Mouse (Mus musculus): ENCODE measurements around the gene Rab13. TPM values are rescaled to one million over a fixed set of nuclear protein-coding genes. Genes with fewer than 3 reads are reported as not detected.

The Rab13 gene
- polyA plus RNA-seq (2015; fragmentation: Nextera tagmentation; extraction: Ambion mirVana): 3.7 and 4.7 TPM in 2 replicates

DNA sequence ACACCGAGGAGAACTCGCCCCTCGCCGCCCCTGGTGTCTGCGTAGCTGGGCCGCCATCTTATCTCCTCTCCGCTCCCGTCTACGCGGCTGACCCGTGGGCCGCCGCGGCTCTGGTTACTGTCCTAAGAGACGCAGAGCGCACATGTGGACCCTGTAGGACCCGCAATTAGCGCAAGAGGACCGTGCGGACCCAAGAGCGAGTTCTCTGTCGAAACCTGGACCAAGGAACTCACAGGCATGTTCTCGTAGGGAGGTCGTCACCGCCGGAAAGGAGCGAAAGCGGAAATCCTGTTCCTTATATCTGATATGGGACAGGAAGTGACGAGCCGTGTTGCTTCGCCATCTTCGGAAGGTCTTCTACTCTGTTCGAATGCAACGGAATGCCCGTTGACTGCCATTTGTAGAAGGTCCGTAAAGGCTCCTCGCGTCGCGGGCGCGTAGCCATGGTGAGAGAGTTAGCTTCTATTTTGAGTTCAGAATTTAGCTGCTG is at the start of gene Rab13, which contains the start of gene Rps27:
Gene Rab13 (plus strand): TSS at position 319 of the 490 bp plus-strand sequence.
Gene Rps27 (minus strand): TSS at position 275 of the 490 bp plus-strand sequence.
- Histone ChIP-seq H3K4me1 (replicated peaks) (peaks cover 33% of the 10 kb centered on the region), H3K27ac (replicated peaks) (peak within 1 kb of the TSS; percentile 89), H3K9ac (peak within 1 kb of the TSS; percentile 72), H3K36me3 (replicated peaks) (peaks cover 42% of the 10 kb centered on the region), H3K4me3 (replicated peaks) (peak within 1 kb of the TSS; percentile 70), H3K9me3 (replicated peaks) (no peaks in the 10 kb centered on the region), H3K27me3 (no peaks in the 10 kb centered on the region; the same call in 1 of the 2 replicates), H3K4me2 (peak within 1 kb of the TSS; percentile 87)
- under 1% methylated on average over 42 of the region's 42 CpGs for whole genome bisulfite sequencing (ENCODE audit: insufficient replicate concordance)
- ATAC-seq (ENCODE audit: insufficient read depth): peak; percentile 93

DNA sequence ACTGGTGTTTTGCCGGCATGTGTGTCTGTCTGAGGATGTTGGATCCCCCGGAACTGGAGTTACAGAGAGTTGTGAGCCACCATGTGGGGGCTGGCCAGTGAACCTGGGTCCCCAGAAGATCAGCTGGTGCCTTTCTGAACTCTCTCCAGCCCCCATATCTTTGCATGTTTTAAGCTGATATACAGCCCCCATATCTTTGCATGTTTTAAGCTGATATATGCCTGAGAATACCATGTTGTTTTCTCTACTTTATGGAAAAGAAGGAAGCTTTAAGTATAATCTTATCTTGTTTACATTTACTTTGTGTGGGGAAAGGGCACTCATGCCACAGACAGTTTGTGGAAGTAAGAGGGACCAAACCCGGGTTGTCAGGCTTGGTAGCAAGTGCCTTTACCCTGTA is 33.9 kb upstream of the Rab13 start:
- no peaks in the 10 kb centered on the region for H3K27me3 ChIP-seq
- WGBS (ENCODE audit: insufficient replicate concordance): 45% methylated on average over 3 of the region's 3 CpGs
- no peaks in the 10 kb centered on the region for H3K36me3 ChIP-seq (replicated peaks)
- ATAC-seq (ENCODE audit: insufficient read depth): no peak
- H3K4me3 ChIP-seq (replicated peaks): no peak overlapping the region
- no peak overlapping the region for H3K4me2 ChIP-seq
- no peak overlapping the region for H3K27ac ChIP-seq (replicated peaks)
- no peaks in the 10 kb centered on the region for H3K4me1 ChIP-seq (replicated peaks)
- no peak overlapping the region for H3K9ac ChIP-seq
- H3K9me3 ChIP-seq (replicated peaks): no peaks in the 10 kb centered on the region

DNA sequence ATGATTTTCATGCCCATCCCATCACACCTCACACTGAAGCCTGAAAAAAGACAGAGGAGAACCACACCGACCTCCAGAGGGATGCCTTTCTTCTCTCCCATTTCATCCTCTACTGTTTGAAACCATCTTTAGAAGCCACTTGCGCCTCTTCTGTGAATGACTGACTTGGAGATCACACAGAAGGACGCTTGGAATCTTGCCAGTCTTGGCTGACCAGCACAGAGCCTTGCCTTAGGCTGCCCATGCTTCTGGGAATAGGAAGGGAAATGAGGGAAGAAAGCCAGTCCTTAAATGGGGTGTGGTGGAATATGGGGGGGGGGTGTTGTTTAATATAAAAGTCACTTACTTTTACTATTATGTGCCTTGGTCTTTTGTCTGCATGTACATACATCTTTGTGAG is 29.9 kb upstream of the Rab13 start:
- Histone ChIP-seq H3K27ac (replicated peaks) (no peak overlapping the region), H3K4me1 (replicated peaks) (no peaks in the 10 kb centered on the region), H3K9ac (no peak overlapping the region), H3K9me3 (replicated peaks) (no peaks in the 10 kb centered on the region), H3K27me3 (no peaks in the 10 kb centered on the region), H3K4me2 (no peak overlapping the region), H3K36me3 (replicated peaks) (no peaks in the 10 kb centered on the region), H3K4me3 (replicated peaks) (no peak overlapping the region)
- ATAC-seq (ENCODE audit: insufficient read depth): no peak
- WGBS (ENCODE audit: insufficient replicate concordance): 62% methylated on average over 3 of the region's 3 CpGs

DNA sequence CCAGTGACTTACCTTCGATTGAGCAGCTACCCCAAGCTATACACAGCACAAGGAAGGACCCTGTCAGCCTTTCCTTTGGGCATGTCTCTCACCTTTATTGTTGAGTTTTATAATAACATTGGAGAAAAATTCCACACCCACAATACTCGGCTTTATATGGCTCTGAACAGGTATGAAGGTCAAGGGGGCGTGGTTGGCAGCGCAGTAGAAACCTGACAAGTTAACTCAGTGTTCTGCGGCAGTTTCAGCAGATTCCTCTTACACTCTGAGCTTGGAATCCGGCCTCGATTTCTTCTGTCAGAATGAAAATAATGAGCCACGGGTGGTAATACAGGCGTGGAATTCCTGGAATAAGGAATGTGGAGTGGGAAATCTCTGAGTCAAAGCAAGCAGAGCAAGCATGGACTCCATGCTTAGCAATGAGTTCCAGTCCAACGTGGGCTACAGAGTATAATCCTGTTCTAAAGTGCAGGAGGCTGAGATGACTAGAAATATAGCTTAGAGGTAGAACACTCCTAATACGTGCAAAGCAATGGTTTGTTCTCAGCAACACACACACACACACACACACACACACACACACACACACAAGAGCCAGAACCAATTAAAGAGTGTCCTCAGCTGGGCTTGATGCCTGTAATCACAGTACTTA is 22.5 kb upstream of the Rab13 start:
- Histone ChIP-seq H3K4me2 (no peak overlapping the region), H3K27ac (replicated peaks) (no peak overlapping the region), H3K9ac (no peak overlapping the region), H3K27me3 (no peaks in the 10 kb centered on the region), H3K4me1 (replicated peaks) (no peaks in the 10 kb centered on the region), H3K9me3 (replicated peaks) (no peaks in the 10 kb centered on the region), H3K4me3 (replicated peaks) (no peak overlapping the region), H3K36me3 (replicated peaks) (no peaks in the 10 kb centered on the region)
- no peak for ATAC-seq (ENCODE audit: insufficient read depth)
- 59% methylated on average over 11 of the region's 11 CpGs for WGBS (ENCODE audit: insufficient replicate concordance)

DNA sequence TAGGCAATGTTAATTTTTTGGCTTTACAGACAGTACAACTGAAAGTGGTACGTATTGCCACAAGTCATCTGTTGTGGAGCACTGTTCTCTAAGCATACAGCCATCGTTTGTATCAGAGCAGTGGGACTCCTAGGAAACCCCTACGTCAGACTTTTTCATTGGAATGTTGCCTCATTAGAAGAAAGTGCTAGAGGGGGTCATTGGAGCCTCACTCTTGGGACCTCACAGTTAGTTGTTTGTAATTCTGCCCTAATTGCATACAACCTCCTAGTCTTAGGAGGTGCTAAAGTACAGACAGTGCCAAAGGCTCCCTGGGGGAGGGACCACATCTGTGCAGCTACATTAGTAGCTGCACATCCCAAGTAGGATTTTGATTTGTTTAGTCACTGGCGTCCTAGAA is 18.7 kb upstream of the Rab13 start:
- H3K4me3 ChIP-seq (replicated peaks): no peak overlapping the region
- no peaks in the 10 kb centered on the region for H3K27me3 ChIP-seq
- no peak overlapping the region for H3K9ac ChIP-seq
- no peak for ATAC-seq (ENCODE audit: insufficient read depth)
- no peaks in the 10 kb centered on the region for H3K36me3 ChIP-seq (replicated peaks)
- no peak overlapping the region for H3K27ac ChIP-seq (replicated peaks)
- no peak overlapping the region for H3K4me2 ChIP-seq
- H3K4me1 ChIP-seq (replicated peaks): no peaks in the 10 kb centered on the region
- WGBS (ENCODE audit: insufficient replicate concordance): 52% methylated on average over 4 of the region's 4 CpGs
- H3K9me3 ChIP-seq (replicated peaks): no peaks in the 10 kb centered on the region

DNA sequence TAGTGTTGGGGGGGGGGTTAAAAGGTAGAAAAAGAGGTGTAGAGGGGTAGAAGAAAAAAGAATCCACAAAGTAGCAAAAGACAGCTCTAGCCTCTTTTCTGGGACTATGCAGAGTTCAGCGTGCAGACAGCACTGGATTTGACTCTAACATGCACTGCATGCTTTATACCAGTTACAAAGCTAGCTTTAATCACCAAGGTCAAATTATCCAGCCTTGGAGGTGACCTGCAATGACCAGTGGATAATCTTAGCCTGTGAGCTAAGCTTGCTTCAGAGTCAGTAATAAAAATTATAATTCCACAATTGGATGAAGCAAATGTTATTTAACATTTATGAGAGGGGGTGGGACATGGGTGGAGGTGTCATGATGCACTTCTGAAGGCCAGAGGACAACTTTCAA is 17.9 kb upstream of the Rab13 start:
- WGBS (ENCODE audit: insufficient replicate concordance): 63% methylated on average over 1 of the region's 1 CpGs
- no peaks in the 10 kb centered on the region for H3K36me3 ChIP-seq (replicated peaks)
- H3K27ac ChIP-seq (replicated peaks): no peak overlapping the region
- H3K4me2 ChIP-seq: no peak overlapping the region
- H3K9ac ChIP-seq: no peak overlapping the region
- no peak for ATAC-seq (ENCODE audit: insufficient read depth)
- H3K9me3 ChIP-seq (replicated peaks): no peaks in the 10 kb centered on the region
- H3K4me1 ChIP-seq (replicated peaks): no peaks in the 10 kb centered on the region
- H3K27me3 ChIP-seq: no peaks in the 10 kb centered on the region
- H3K4me3 ChIP-seq (replicated peaks): no peak overlapping the region

DNA sequence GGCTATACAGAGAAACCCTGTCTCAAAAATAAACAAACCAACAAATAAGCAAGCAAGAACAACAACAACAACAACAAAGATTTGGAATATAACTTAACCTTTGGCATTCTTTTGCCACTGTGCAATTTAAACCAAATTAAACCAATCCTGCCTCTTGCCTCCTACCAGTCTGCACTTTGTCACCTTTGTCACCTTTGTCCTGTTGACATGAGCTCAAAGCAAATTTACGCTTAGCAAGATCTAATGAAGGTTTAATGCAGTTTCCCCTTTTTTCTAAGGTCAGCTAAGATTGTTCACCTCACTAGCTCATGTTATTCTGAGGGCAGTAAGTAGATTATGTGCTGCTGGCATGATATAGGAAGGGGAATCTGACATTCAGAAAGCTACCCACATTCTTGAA is 15.9 kb upstream of the Rab13 start:
- ATAC-seq (ENCODE audit: insufficient read depth): no peak
- Histone ChIP-seq H3K27me3 (no peaks in the 10 kb centered on the region), H3K4me3 (replicated peaks) (no peak overlapping the region), H3K9me3 (replicated peaks) (no peaks in the 10 kb centered on the region), H3K4me1 (replicated peaks) (no peaks in the 10 kb centered on the region), H3K4me2 (no peak overlapping the region), H3K27ac (replicated peaks) (no peak overlapping the region), H3K9ac (no peak overlapping the region), H3K36me3 (replicated peaks) (no peaks in the 10 kb centered on the region)
- WGBS (ENCODE audit: insufficient replicate concordance): 50% methylated on average over 1 of the region's 1 CpGs

DNA sequence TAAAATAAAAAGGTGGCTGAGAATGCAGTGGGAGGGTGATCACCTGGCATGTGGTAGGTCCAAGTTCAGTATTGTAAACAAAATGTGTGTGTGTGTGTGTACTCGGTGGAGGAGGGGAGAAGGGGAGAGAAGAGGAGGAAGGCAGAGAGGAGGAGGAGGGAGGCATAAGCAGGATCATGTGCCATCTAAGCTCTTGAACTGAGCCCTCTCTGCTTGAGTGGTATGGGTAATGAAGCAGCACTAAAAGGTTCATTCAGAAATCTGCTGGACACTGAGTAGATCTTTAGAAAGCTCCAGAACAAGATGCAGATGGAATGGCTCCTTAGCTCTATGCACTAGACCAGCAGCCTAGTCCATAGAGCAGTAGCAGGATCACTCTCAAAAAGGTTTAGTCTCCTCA is 10.6 kb upstream of the Rab13 start:
- Histone ChIP-seq H3K27ac (replicated peaks) (no peak overlapping the region), H3K4me3 (replicated peaks) (no peak overlapping the region), H3K36me3 (replicated peaks) (peaks cover 9% of the 10 kb centered on the region), H3K4me2 (no peak overlapping the region), H3K4me1 (replicated peaks) (no peaks in the 10 kb centered on the region), H3K27me3 (no peaks in the 10 kb centered on the region), H3K9ac (no peak overlapping the region), H3K9me3 (replicated peaks) (no peaks in the 10 kb centered on the region)
- 70% methylated on average over 1 of the region's 1 CpGs for WGBS (ENCODE audit: insufficient replicate concordance)
- no peak for ATAC-seq (ENCODE audit: insufficient read depth)

DNA sequence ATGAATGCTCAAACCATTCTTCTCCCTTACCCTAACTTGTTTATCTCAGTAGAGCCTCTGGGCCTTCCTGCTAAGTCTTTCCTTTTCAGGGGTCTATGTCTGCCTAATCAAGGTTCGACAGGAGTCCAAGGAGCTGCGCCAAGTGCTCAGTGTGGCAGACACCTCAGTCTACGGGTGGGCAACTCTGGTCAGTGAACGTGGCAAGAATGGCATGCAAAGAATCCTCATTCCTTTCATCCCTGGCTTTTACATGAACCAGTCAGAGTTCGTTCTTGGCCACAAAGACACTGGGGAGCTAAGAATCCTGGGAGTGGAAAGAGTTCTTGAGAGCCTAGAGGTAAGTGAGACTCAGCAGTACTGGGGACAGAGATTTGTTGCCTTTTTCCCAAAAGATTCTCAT is 9.9 kb upstream of the Rab13 start:
- no peak overlapping the region for H3K4me3 ChIP-seq (replicated peaks)
- WGBS (ENCODE audit: insufficient replicate concordance): 61% methylated on average over 5 of the region's 5 CpGs
- no peak overlapping the region for H3K9ac ChIP-seq
- no peaks in the 10 kb centered on the region for H3K4me1 ChIP-seq (replicated peaks)
- H3K36me3 ChIP-seq (replicated peaks): peaks cover 16% of the 10 kb centered on the region
- H3K27me3 ChIP-seq: no peaks in the 10 kb centered on the region
- ATAC-seq (ENCODE audit: insufficient read depth): no peak
- H3K4me2 ChIP-seq: no peak overlapping the region
- no peaks in the 10 kb centered on the region for H3K9me3 ChIP-seq (replicated peaks)
- no peak overlapping the region for H3K27ac ChIP-seq (replicated peaks)

DNA sequence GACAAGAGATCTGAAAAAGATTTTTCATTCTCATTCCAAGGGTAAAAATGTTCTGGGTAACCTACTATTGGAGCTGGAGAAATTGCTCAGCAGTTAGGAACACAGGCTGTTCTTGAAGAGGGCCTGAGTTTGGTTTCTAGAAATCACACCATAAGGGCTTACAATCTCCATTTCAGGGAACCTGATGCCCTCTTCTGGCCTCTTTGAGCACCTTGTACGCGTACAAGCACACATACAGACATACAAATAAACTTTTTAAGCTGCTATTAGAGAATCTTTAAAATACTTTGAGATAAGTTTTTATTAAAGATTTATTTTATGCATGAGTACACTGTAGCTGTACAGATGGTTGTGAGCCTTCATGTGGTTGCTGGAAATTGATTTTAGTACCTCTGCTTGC is 8.9 kb upstream of the Rab13 start:
- WGBS (ENCODE audit: insufficient replicate concordance): 91% methylated on average over 2 of the region's 2 CpGs
- Histone ChIP-seq H3K4me2 (no peak overlapping the region), H3K9ac (no peak overlapping the region), H3K27ac (replicated peaks) (no peak overlapping the region), H3K36me3 (replicated peaks) (peaks cover 26% of the 10 kb centered on the region), H3K9me3 (replicated peaks) (no peaks in the 10 kb centered on the region), H3K4me1 (replicated peaks) (no peaks in the 10 kb centered on the region), H3K27me3 (no peaks in the 10 kb centered on the region), H3K4me3 (replicated peaks) (no peak overlapping the region)
- no peak for ATAC-seq (ENCODE audit: insufficient read depth)

DNA sequence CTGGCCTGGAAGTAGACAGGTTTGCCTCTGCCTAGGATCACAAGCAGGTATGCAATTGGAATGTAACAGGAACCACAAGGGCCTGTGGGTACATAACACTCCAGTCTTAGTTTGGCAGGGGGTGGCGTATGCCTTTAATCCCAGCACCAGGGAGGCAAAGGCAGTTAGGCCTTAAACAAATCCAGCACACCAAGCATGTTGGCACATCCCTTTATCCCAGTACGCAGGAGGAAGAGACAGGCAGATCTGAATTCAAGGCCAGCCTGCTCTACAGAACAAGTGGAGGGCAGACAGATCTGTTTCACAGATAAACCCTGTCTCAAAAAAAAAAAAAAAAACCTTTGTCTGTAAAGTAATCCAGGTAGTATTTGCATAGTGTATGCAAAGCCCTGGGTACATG is 4.8 kb upstream of the Rab13 start:
- Histone ChIP-seq H3K4me3 (replicated peaks) (no peak overlapping the region), H3K4me2 (no peak overlapping the region), H3K27me3 (no peaks in the 10 kb centered on the region), H3K27ac (replicated peaks) (no peak overlapping the region), H3K9me3 (replicated peaks) (no peaks in the 10 kb centered on the region), H3K4me1 (replicated peaks) (peaks cover 27% of the 10 kb centered on the region), H3K36me3 (replicated peaks) (peaks cover 56% of the 10 kb centered on the region), H3K9ac (no peak overlapping the region)
- 75% methylated on average over 2 of the region's 2 CpGs for WGBS (ENCODE audit: insufficient replicate concordance)
- ATAC-seq (ENCODE audit: insufficient read depth): no peak

Measured in liver, embryonic 15.5 days (tissue).